Mouse (Mus musculus) MEL (cell line): ENCODE measurements around the gene Ap2a1. TPM values are rescaled to one million over a fixed set of nuclear protein-coding genes. Genes with fewer than 3 reads are reported as not detected.

Source experiments
- DNase-seq: peaks from one replicate; pipeline ENCODE4 v3.0.0; 2011; ENCODE audit warnings: low read depth, low spot score
- H3K27ac ChIP-seq: 2 replicates; pipeline ENCODE4 v1.5.1; 2012; ENCODE audit warnings: low read depth, mild to moderate bottlenecking, control low read depth, low read length, moderate library complexity; ENCODE audit not compliant: control insufficient read depth
- H3K27me3 ChIP-seq, 2 experiments: fragments of 150-350 bp in 1 of 2; sonication (generic) in 1 of 2; 2 replicates each; pipeline ENCODE4 v1.6.1; 2012; ENCODE audit warnings: low read length in 2 of 2, mild to moderate bottlenecking in 2 of 2, improper control_type of control experiment in 1 of 2, moderate library complexity in 1 of 2; ENCODE audit not compliant: insufficient read depth in 2 of 2, control insufficient read depth in 1 of 2
- H3K36me3 ChIP-seq, 2 experiments: 2 replicates each; pipeline ENCODE4 v1.6.1; 2012 to 2014; ENCODE audit warnings: low read length in 2 of 2, improper control_type of control experiment in 1 of 2, inconsistent platforms in 1 of 2, mild to moderate bottlenecking in 1 of 2; ENCODE audit not compliant: insufficient read depth in 2 of 2, control insufficient read depth in 1 of 2
- H3K4me1 ChIP-seq, 2 experiments: fragments of 150-350 bp in 1 of 2; sonication (generic) in 1 of 2; 2 replicates each; pipeline ENCODE4 v1.6.1; 2012; ENCODE audit warnings: low read length in 2 of 2, improper control_type of control experiment in 1 of 2, mild to moderate bottlenecking in 1 of 2; ENCODE audit not compliant: insufficient read depth in 2 of 2, control insufficient read depth in 1 of 2
- H3K4me3 ChIP-seq, 2 experiments: fragments of 150-350 bp in 1 of 2; sonication (generic) in 1 of 2; 2 replicates each; pipeline ENCODE4 v1.5.1; 2012; ENCODE audit warnings: low read depth in 2 of 2, low read length in 2 of 2, mild to moderate bottlenecking in 2 of 2, moderate library complexity in 2 of 2, control low read depth in 1 of 2, improper control_type of control experiment in 1 of 2; ENCODE audit not compliant: control insufficient read depth in 1 of 2, insufficient read depth in 1 of 2
- H3K79me2 ChIP-seq: 2 replicates; pipeline ENCODE4 v1.6.1; 2012; ENCODE audit warnings: mild to moderate bottlenecking, low read length, moderate library complexity; ENCODE audit not compliant: control insufficient read depth, poor library complexity, insufficient read depth
- H3K9ac ChIP-seq: 2 replicates; pipeline ENCODE4 v1.6.1; 2012; ENCODE audit warnings: low read depth, mild to moderate bottlenecking, control low read depth, low read length, moderate library complexity; ENCODE audit not compliant: control insufficient read depth, poor library complexity, severe bottlenecking
- H3K9me3 ChIP-seq: fragments of 150-350 bp; sonication (generic); replicated peaks from 2 replicates; pipeline ENCODE4 v1.6.1; 2012; ENCODE audit warnings: mild to moderate bottlenecking, low read length, improper control_type of control experiment, moderate library complexity; ENCODE audit not compliant: insufficient read depth
- BHLHE40 ChIP-seq: IDR thresholded peaks from 2 replicates; pipeline ENCODE4 v1.6.1; 2012; ENCODE audit warnings: low read depth, mild to moderate bottlenecking, inconsistent platforms, low read length, improper control_type of control experiment, borderline replicate concordance
- CHD1 ChIP-seq: IDR thresholded peaks from 2 replicates; pipeline ENCODE4 v1.6.1; 2012; ENCODE audit warnings: low read depth, mild to moderate bottlenecking, inconsistent platforms, low read length, improper control_type of control experiment
- CHD2 ChIP-seq: IDR thresholded peaks from 2 replicates; pipeline ENCODE4 v1.6.1; 2011; ENCODE audit warnings: low read length, improper control_type of control experiment
- E2F4 ChIP-seq: IDR thresholded peaks from 2 replicates; pipeline ENCODE4 v1.6.1; 2011; ENCODE audit warnings: low read depth, low read length, improper control_type of control experiment, borderline replicate concordance
- ELF1 ChIP-seq: IDR thresholded peaks from 2 replicates; pipeline ENCODE4 v1.6.1; 2014; ENCODE audit warnings: low read depth, mild to moderate bottlenecking, inconsistent platforms, low read length, improper control_type of control experiment, moderate library complexity
- EP300 ChIP-seq, 2 experiments: IDR thresholded peaks; 2 replicates each; pipeline ENCODE4 v1.6.1; 2011; ENCODE audit warnings: improper control_type of control experiment in 2 of 2, low read length in 2 of 2, low read depth in 1 of 2, mild to moderate bottlenecking in 1 of 2
- ETS1 ChIP-seq: IDR thresholded peaks from 2 replicates; pipeline ENCODE4 v1.6.1; 2012; ENCODE audit warnings: low read depth, mild to moderate bottlenecking, inconsistent platforms, low read length, improper control_type of control experiment, moderate library complexity
- GABPA ChIP-seq: IDR thresholded peaks from 2 replicates; pipeline ENCODE4 v1.6.1; 2012; ENCODE audit warnings: low read depth, mild to moderate bottlenecking, inconsistent platforms, low read length, improper control_type of control experiment, moderate library complexity
- GATA1 ChIP-seq: IDR thresholded peaks from 2 replicates; pipeline ENCODE4 v1.6.1; 2011; ENCODE audit warnings: low read depth, low read length, improper control_type of control experiment
- HCFC1 ChIP-seq: IDR thresholded peaks from 2 replicates; pipeline ENCODE4 v1.6.1; 2012; ENCODE audit warnings: low read depth, mild to moderate bottlenecking, inconsistent platforms, low read length, improper control_type of control experiment, moderate library complexity
- KAT2A ChIP-seq: conservative IDR thresholded peaks from 2 replicates; pipeline ENCODE4 v1.6.1; 2012; ENCODE audit warnings: low read depth, low read length, improper control_type of control experiment, inconsistent platforms
- MAX ChIP-seq: IDR thresholded peaks from 2 replicates; pipeline ENCODE4 v1.6.1; 2011; ENCODE audit warnings: low read length, improper control_type of control experiment
- MAZ ChIP-seq: IDR thresholded peaks from 2 replicates; pipeline ENCODE4 v1.6.1; 2012; ENCODE audit warnings: low read depth, mild to moderate bottlenecking, inconsistent platforms, low read length, improper control_type of control experiment
- MXI1 ChIP-seq: IDR thresholded peaks from 2 replicates; pipeline ENCODE4 v1.6.1; 2011; ENCODE audit warnings: mild to moderate bottlenecking, low read depth, low read length, improper control_type of control experiment
- MYB ChIP-seq: IDR thresholded peaks from 2 replicates; pipeline ENCODE4 v1.6.1; 2011; ENCODE audit warnings: mild to moderate bottlenecking, low read depth, low read length, improper control_type of control experiment
- MYC ChIP-seq: IDR thresholded peaks from 2 replicates; pipeline ENCODE4 v1.6.1; 2011; ENCODE audit warnings: low read depth, mild to moderate bottlenecking, low read length, improper control_type of control experiment, moderate library complexity
- NRF1 ChIP-seq: IDR thresholded peaks from 2 replicates; pipeline ENCODE4 v1.6.1; 2014; ENCODE audit warnings: low read depth, mild to moderate bottlenecking, inconsistent platforms, low read length, improper control_type of control experiment, moderate library complexity; ENCODE audit not compliant: poor library complexity, insufficient read depth, severe bottlenecking
- POLR2A ChIP-seq, 2 experiments: IDR thresholded peaks; 2 replicates each; pipeline ENCODE4 v1.6.1; 2011 to 2012; ENCODE audit warnings: low read length in 2 of 2, mild to moderate bottlenecking in 2 of 2, control low read depth in 1 of 2, improper control_type of control experiment in 1 of 2, low read depth in 1 of 2, moderate library complexity in 1 of 2; ENCODE audit not compliant: control insufficient read depth in 1 of 2, insufficient read depth in 1 of 2, poor library complexity in 1 of 2
- POLR2AphosphoS2 ChIP-seq: IDR thresholded peaks from 2 replicates; pipeline ENCODE4 v1.6.1; 2011; ENCODE audit warnings: low read length, improper control_type of control experiment
- SIN3A ChIP-seq: IDR thresholded peaks from 2 replicates; pipeline ENCODE4 v1.6.1; 2012; ENCODE audit warnings: low read length, improper control_type of control experiment, inconsistent platforms
- TBP ChIP-seq: IDR thresholded peaks from 2 replicates; pipeline ENCODE4 v1.8.0; 2011; ENCODE audit warnings: low read depth, low read length, improper control_type of control experiment
- TCF12 ChIP-seq: IDR thresholded peaks from 2 replicates; pipeline ENCODE4 v1.6.1; 2014; ENCODE audit warnings: low read depth, mild to moderate bottlenecking, inconsistent platforms, low read length, improper control_type of control experiment, moderate library complexity
- UBTF ChIP-seq: IDR thresholded peaks from 2 replicates; pipeline ENCODE4 v1.6.1; 2012; ENCODE audit warnings: low read depth, mild to moderate bottlenecking, inconsistent platforms, low read length, improper control_type of control experiment, moderate library complexity, borderline replicate concordance; ENCODE audit not compliant: insufficient read depth
- USF1 ChIP-seq: IDR thresholded peaks from 2 replicates; pipeline ENCODE4 v1.6.1; 2014; ENCODE audit warnings: low read depth, mild to moderate bottlenecking, inconsistent platforms, low read length, improper control_type of control experiment, moderate library complexity
- ZC3H11A ChIP-seq: IDR thresholded peaks from 2 replicates; pipeline ENCODE4 v1.6.1; 2012; ENCODE audit warnings: low read depth, mild to moderate bottlenecking, inconsistent platforms, low read length, improper control_type of control experiment
- ZKSCAN1 ChIP-seq: IDR thresholded peaks from 2 replicates; pipeline ENCODE4 v1.6.1; 2012; ENCODE audit warnings: low read depth, mild to moderate bottlenecking, inconsistent platforms, low read length, improper control_type of control experiment, moderate library complexity
- ZMIZ1 ChIP-seq: IDR thresholded peaks from 2 replicates; pipeline ENCODE4 v1.6.1; 2012; ENCODE audit warnings: low read depth, mild to moderate bottlenecking, inconsistent platforms, low read length, improper control_type of control experiment, moderate library complexity
- polyA plus RNA-seq, 2 experiments: library from polyadenylated mRNA; stranded (reverse) in 1 of 2; unstranded in 1 of 2; fragments of >175 nt in 1 of 2; fragments of >200 nt in 1 of 2; gene quantifications; 2 replicates each; pipeline versions ENCODE4 v1.2.1 to v1.2.4; 2012; ENCODE audit warnings: low replicate concordance in 2 of 2, low read depth in 1 of 2; ENCODE audit not compliant: insufficient read length in 2 of 2, insufficient read depth in 1 of 2, missing spikeins in 1 of 2
- total RNA-seq: library from RNA; depleted of rRNA; stranded (reverse); fragments of 300-350 nt; gene quantifications from 2 replicates; pipeline ENCODE4 v1.2.3, GENCODE M21; 2012

Ap2a1 gene
- total and polyA plus RNA-seq, 3 experiments, result 54.0 to 107 (median 73.1) TPM

GRCm38 (mm10) chr7:44867802-44868201, 61.5 kb downstream of the Ap2a1 start:
- peaks cover 3 to 4% of the 10 kb centered on the region in 2 experiments; a peak in 3 of 4 replicates for H3K4me1 ChIP-seq
- no peak overlapping the region for H3K9ac ChIP-seq

GRCm38 (mm10) chr7:44867010-44867702, 62.1 kb downstream of the Ap2a1 start:
- Histone ChIP-seq H3K27ac (no peak overlapping the region), H3K9ac (no peak overlapping the region), H3K4me3 (no peak overlapping the region), H3K27me3 (no peaks in the 10 kb centered on the region), H3K36me3 (no peaks in the 10 kb centered on the region; a peak in 1 of 4 replicates), H3K9me3 (no peaks in the 10 kb centered on the region), H3K4me1 (peaks cover 3 to 4% of the 10 kb centered on the region in 2 experiments; a peak in 3 of 4 replicates), H3K79me2 (peaks cover 9% of the 10 kb centered on the region)
- TF ChIP-seq KAT2A, result no peak
- no peak for TF ChIP-seq GABPA
- no peak for TF ChIP-seq MAZ
- no peak for TF ChIP-seq HCFC1
- TF ChIP-seq ZMIZ1, result no peak
- no peak for TF ChIP-seq EP300 (IDR thresholded peaks at IDR 0.05; ENCODE audit: low read depth in 1 of 2, low read length in 2 of 2)
- no peak for TF ChIP-seq ELF1
- TF ChIP-seq BHLHE40, result no peak
- TF ChIP-seq CHD2, result no peak
- TF ChIP-seq GATA1, result no peak
- no peak for TF ChIP-seq TBP
- TF ChIP-seq POLR2A (IDR thresholded peaks at IDR 0.05; ENCODE audit: control insufficient read depth in 1 of 2, insufficient read depth in 1 of 2, low read depth in 1 of 2, low read length in 2 of 2, poor library complexity in 1 of 2), result no peak
- TF ChIP-seq MAX, result no peak
- TF ChIP-seq ZC3H11A, result no peak
- no peak for TF ChIP-seq CHD1
- TF ChIP-seq TCF12, result no peak
- TF ChIP-seq MXI1, result no peak
- no peak for TF ChIP-seq ZKSCAN1
- TF ChIP-seq NRF1, result no peak
- no peak for DNase-seq

More at GRCm38 (mm10) chr7:44867802-44868201, 61.5 kb downstream of the Ap2a1 start:
- Histone ChIP-seq H3K36me3 (no peaks in the 10 kb centered on the region), H3K79me2 (peaks cover 9% of the 10 kb centered on the region), H3K27ac (no peak overlapping the region), H3K27me3 (no peaks in the 10 kb centered on the region), H3K4me3 (no peak overlapping the region), H3K9me3 (no peaks in the 10 kb centered on the region)
- DNase-seq, result no peak
- TF ChIP-seq SIN3A (no peak), USF1 (no peak), MYB (no peak), CHD1 (no peak), POLR2A (IDR thresholded peaks at IDR 0.05; ENCODE audit: control insufficient read depth in 1 of 2, insufficient read depth in 1 of 2, low read depth in 1 of 2, low read length in 2 of 2, poor library complexity in 1 of 2) (no peak), ELF1 (no peak), TCF12 (no peak), ZMIZ1 (no peak), CHD2 (no peak), BHLHE40 (no peak), E2F4 (no peak), EP300 (IDR thresholded peaks at IDR 0.05; ENCODE audit: low read depth in 1 of 2, low read length in 2 of 2) (no peak), POLR2AphosphoS2 (no peak), ETS1 (no peak), MYC (no peak), ZC3H11A (no peak), MAX (no peak), HCFC1 (no peak), TBP (no peak), UBTF (no peak)
